Mouse (Mus musculus): ENCODE measurements at regions not wholly inside any gene's neighbourhood (a gene's known extent, or its start where the extent isn't known, plus 50 kb on each side); places are given as distances from the start of the nearest gene placed in this dataset.

GRCm38 (mm10) chr15:68477745-68478144 lies 1977.0 kb upstream of the Lrrc6 start:
- no peak overlapping the region for H3K4me3 ChIP-seq (ENCODE audit: low read length)
- 83% methylated on average over 5 of the region's 5 CpGs for WGBS
- no peak overlapping the region for H3K4me2 ChIP-seq (ENCODE audit: low read depth, low read length)
- no peak for DNase-seq (ENCODE audit: low spot score)
- no peaks in the 10 kb centered on the region for H3K9me3 ChIP-seq (ENCODE audit: low read length)
- no peak for TF ChIP-seq CTCF (IDR thresholded peaks at IDR 0.05; ENCODE audit: low read depth)
- H3K9ac ChIP-seq (replicated peaks; ENCODE audit: low read length), result no peak overlapping the region
- no peaks in the 10 kb centered on the region for H3K36me3 ChIP-seq (ENCODE audit: insufficient read depth, low read length)
- no peak for ATAC-seq
- no peaks in the 10 kb centered on the region for H3K4me1 ChIP-seq (ENCODE audit: insufficient read depth, low read length)
- H3K27ac ChIP-seq, result no peak overlapping the region
- no peaks in the 10 kb centered on the region for H3K27me3 ChIP-seq (ENCODE audit: insufficient read depth, low read length)

GRCm38 (mm10) chr15:68471928-68472327 lies 1971.2 kb upstream of the Lrrc6 start:
- Histone ChIP-seq H3K4me1 (ENCODE audit: insufficient read depth, low read length) (no peaks in the 10 kb centered on the region), H3K27ac (no peak overlapping the region), H3K9ac (replicated peaks; ENCODE audit: low read length) (no peak overlapping the region), H3K4me3 (ENCODE audit: low read length) (no peak overlapping the region), H3K4me2 (ENCODE audit: low read depth, low read length) (no peak overlapping the region), H3K36me3 (ENCODE audit: insufficient read depth, low read length) (no peaks in the 10 kb centered on the region), H3K9me3 (ENCODE audit: low read length) (no peaks in the 10 kb centered on the region), H3K27me3 (ENCODE audit: insufficient read depth, low read length) (no peaks in the 10 kb centered on the region)
- DNase-seq (ENCODE audit: low spot score) (no peak), ATAC-seq (no peak)
- no peak for TF ChIP-seq CTCF (IDR thresholded peaks at IDR 0.05; ENCODE audit: low read depth)
- WGBS, result 88% methylated on average over 4 of the region's 4 CpGs

- no peak overlapping the region for H3K9ac ChIP-seq (replicated peaks; ENCODE audit: low read length)
- H3K36me3 ChIP-seq (ENCODE audit: insufficient read depth, low read length), result no peaks in the 10 kb centered on the region
- ATAC-seq, result no peak
- no peak for TF ChIP-seq CTCF (IDR thresholded peaks at IDR 0.05; ENCODE audit: low read depth)
- H3K27me3 ChIP-seq (ENCODE audit: insufficient read depth, low read length), result no peaks in the 10 kb centered on the region
- DNase-seq (ENCODE audit: low spot score), result no peak
- no peak overlapping the region for H3K27ac ChIP-seq
- H3K4me2 ChIP-seq (ENCODE audit: low read depth, low read length), result no peak overlapping the region
- 68% methylated on average over 3 of the region's 3 CpGs for WGBS
- H3K9me3 ChIP-seq (ENCODE audit: low read length), result no peaks in the 10 kb centered on the region
- H3K4me3 ChIP-seq (ENCODE audit: low read length), result no peak overlapping the region
- no peaks in the 10 kb centered on the region for H3K4me1 ChIP-seq (ENCODE audit: insufficient read depth, low read length)
Measured at GRCm38 (mm10) chr15:68462851-68463250, 1962.1 kb upstream of the Lrrc6 start.

GRCm38 (mm10) chr15:68457239-68457638 lies 1956.5 kb upstream of the Lrrc6 start:
- Histone ChIP-seq H3K4me3 (ENCODE audit: low read length) (no peak overlapping the region), H3K36me3 (ENCODE audit: insufficient read depth, low read length) (no peaks in the 10 kb centered on the region), H3K27me3 (ENCODE audit: insufficient read depth, low read length) (no peaks in the 10 kb centered on the region), H3K27ac (no peak overlapping the region), H3K4me2 (ENCODE audit: low read depth, low read length) (no peak overlapping the region), H3K9ac (replicated peaks; ENCODE audit: low read length) (no peak overlapping the region), H3K4me1 (ENCODE audit: insufficient read depth, low read length) (no peaks in the 10 kb centered on the region), H3K9me3 (ENCODE audit: low read length) (no peaks in the 10 kb centered on the region)
- ATAC-seq (no peak), DNase-seq (ENCODE audit: low spot score) (no peak)
- TF ChIP-seq CTCF (IDR thresholded peaks at IDR 0.05; ENCODE audit: low read depth), result no peak
- WGBS, result 66% methylated on average over 2 of the region's 2 CpGs

GRCm38 (mm10) chr15:68451971-68452370 lies 1951.3 kb upstream of the Lrrc6 start:
- H3K4me1 ChIP-seq (ENCODE audit: insufficient read depth, low read length), result no peaks in the 10 kb centered on the region
- WGBS, result 41% methylated on average over 2 of the region's 2 CpGs
- H3K9ac ChIP-seq (replicated peaks; ENCODE audit: low read length), result no peak overlapping the region
- no peaks in the 10 kb centered on the region for H3K36me3 ChIP-seq (ENCODE audit: insufficient read depth, low read length)
- no peak for TF ChIP-seq CTCF (IDR thresholded peaks at IDR 0.05; ENCODE audit: low read depth)
- H3K9me3 ChIP-seq (ENCODE audit: low read length), result no peaks in the 10 kb centered on the region
- no peak for DNase-seq (ENCODE audit: low spot score)
- no peak overlapping the region for H3K27ac ChIP-seq
- H3K27me3 ChIP-seq (ENCODE audit: insufficient read depth, low read length), result no peaks in the 10 kb centered on the region
- H3K4me3 ChIP-seq (ENCODE audit: low read length), result no peak overlapping the region
- H3K4me2 ChIP-seq (ENCODE audit: low read depth, low read length), result no peak overlapping the region
- ATAC-seq, result no peak

GRCm38 (mm10) chr15:68445341-68445740 lies 1944.6 kb upstream of the Lrrc6 start:
- 57% methylated on average over 7 of the region's 7 CpGs for WGBS
- no peak overlapping the region for H3K9ac ChIP-seq (replicated peaks; ENCODE audit: low read length)
- H3K27ac ChIP-seq, result no peak overlapping the region
- DNase-seq (ENCODE audit: low spot score) (peak; percentile 68), ATAC-seq (peak; percentile 73)
- no peaks in the 10 kb centered on the region for H3K36me3 ChIP-seq (ENCODE audit: insufficient read depth, low read length)
- 0 out of 2 replicates have a peak, but pooled peaks cover 4% of the 10 kb centered on the region for H3K4me1 ChIP-seq (ENCODE audit: insufficient read depth, low read length)
- no peak overlapping the region for H3K4me3 ChIP-seq (ENCODE audit: low read length)
- no peak overlapping the region for H3K4me2 ChIP-seq (ENCODE audit: low read depth, low read length)
- TF ChIP-seq CTCF (IDR thresholded peaks at IDR 0.05; ENCODE audit: low read depth), result no peak
- no peaks in the 10 kb centered on the region for H3K27me3 ChIP-seq (ENCODE audit: insufficient read depth, low read length)
- no peaks in the 10 kb centered on the region for H3K9me3 ChIP-seq (ENCODE audit: low read length)

GRCm38 (mm10) chr15:68440636-68441035 lies 1939.9 kb upstream of the Lrrc6 start:
- Histone ChIP-seq H3K9ac (replicated peaks; ENCODE audit: low read length) (no peak overlapping the region), H3K27ac (no peak overlapping the region), H3K4me2 (ENCODE audit: low read depth, low read length) (no peak overlapping the region), H3K4me3 (ENCODE audit: low read length) (no peak overlapping the region), H3K36me3 (ENCODE audit: insufficient read depth, low read length) (no peaks in the 10 kb centered on the region), H3K9me3 (ENCODE audit: low read length) (no peaks in the 10 kb centered on the region), H3K27me3 (ENCODE audit: insufficient read depth, low read length) (no peaks in the 10 kb centered on the region), H3K4me1 (ENCODE audit: insufficient read depth, low read length) (0 out of 2 replicates have a peak, but pooled peaks cover 4% of the 10 kb centered on the region)
- ATAC-seq, result no peak
- no peak for DNase-seq (ENCODE audit: low spot score)
- TF ChIP-seq CTCF (IDR thresholded peaks at IDR 0.05; ENCODE audit: low read depth), result no peak
- 45% methylated on average over 9 of the region's 9 CpGs for WGBS

Measured in hindbrain, postnatal 0 days (tissue).